In genomic region chr11:102189461-102190436, GRCm38 (mm10) we compare ENCODE assay signal across 8 mouse cellular contexts. TPM values are rescaled to one million over a fixed set of nuclear protein-coding genes. Genes with fewer than 3 reads are reported as not detected.
DNase-seq lines count a peak whose midpoint lies in the region; ATAC-seq lines count a peak whose summit lies in the region.

Gene G6pc3 (plus strand): TSS chr11:102189620.

- peak within 1 kb of the TSS; percentile 91 for H3K4me2 ChIP-seq in intestine, embryonic 16.5 days (ENCODE audit: low read depth, low read length)

- peak within 1 kb of the TSS; percentile 69 for H3K27ac ChIP-seq in intestine, embryonic 16.5 days (ENCODE audit: low read length)

- H3K9ac ChIP-seq in intestine, embryonic 16.5 days (ENCODE audit: low read depth, low read length) = peak within 1 kb of the TSS; percentile 74

- DNase-seq in adrenal gland, postnatal 10 days = peak; percentile 94
- peak; percentile 88 for DNase-seq in embryo, embryonic 9.5 days (ENCODE audit: extremely low spot score)
- peak; percentile 74 to 89 for DNase-seq in gastrocnemius, postnatal 4 days (ENCODE audit: low spot score in 2 of 2)
- DNase-seq in left cerebral cortex, postnatal 25 days (ENCODE audit: low spot score in 2 of 2) = peak; percentile 89 to 95
- DNase-seq in mesoderm, embryonic 11.5 days (ENCODE audit: low read depth, low spot score) = peak; percentile 89
- DNase-seq in right cerebral cortex, postnatal 25 days = peak; percentile 88
- peak; percentile 89 to 92 for DNase-seq in urinary bladder, postnatal 36 days (ENCODE audit: low spot score in 2 of 2)

- peak within 1 kb of the TSS; percentile 69 for H3K4me3 ChIP-seq in intestine, embryonic 16.5 days (ENCODE audit: low read length)

- peaks cover 12% of the 10 kb centered on the region; the same call in 1 of the 2 replicates for H3K4me1 ChIP-seq in intestine, embryonic 16.5 days (ENCODE audit: control insufficient read depth, insufficient read depth, low read length)

- H3K36me3 ChIP-seq in intestine, embryonic 16.5 days (ENCODE audit: control insufficient read depth, insufficient read depth, low read length) = 0 out of 2 replicates have a peak, but pooled peaks cover 2% of the 10 kb centered on the region

- intact Hi-C loops in left cerebral cortex, postnatal 25 days (cut with DNase I) = loop anchor here (1.0 to 5.0 kb wide), 3 partner anchors 28 to 58 kb away; partner anchors contain the start of gene BC030867

- no peaks in the 10 kb centered on the region for H3K27me3 ChIP-seq in intestine, embryonic 16.5 days (replicated peaks; ENCODE audit: control insufficient read depth, insufficient read depth, low read length)

- no peaks in the 10 kb centered on the region for H3K9me3 ChIP-seq in intestine, embryonic 16.5 days (ENCODE audit: control insufficient read depth, low read length)

- 2% methylated on average over 46 of the region's 50 CpGs for WGBS in intestine, embryonic 16.5 days

- ATAC-seq in intestine, embryonic 16.5 days = peak; percentile 78

RNA-seq across cellular contexts. Expression of gene G6pc3, which starts in this region (rescaled TPM):
- 10 to 100 TPM; 72.3 to 74.7 TPM for total RNA-seq in adrenal gland, postnatal 10 days (2021)
- total RNA-seq in gastrocnemius, postnatal 4 days (2021) = 10 to 100 TPM; 28.1 to 32.0 TPM
- 26.7 and 32.1 TPM in 2 replicates for polyA plus RNA-seq in intestine, embryonic 16.5 days (2015; fragmentation: Nextera tagmentation; extraction: Ambion mirVana)
- total RNA-seq in left cerebral cortex, postnatal 25 days (2021) = 10 to 100 TPM; 55.7 to 61.8 TPM

Comparison
In these comparisons a context has a peak if more than half of its experiments do, and no peak if none do; other contexts are left out.
1. Peak in every context shown above with its lines: DNase-seq, ATAC-seq, H3K4me3 ChIP-seq and H3K27ac ChIP-seq.